Mouse (Mus musculus): ENCODE measurements around the gene Stx8.

Gene Stx8

GRCm38 (mm10) chr11:68197471-68197870 lies 231.5 kb downstream of the Stx8 start:
- in situ Hi-C loops (cut with MboI, MseI), result loop anchor here (25.0 kb wide), 1 partner anchor 1590 kb away; the partner anchor contains the start of gene Chrnb1

GRCm38 (mm10) chr11:68198696-68199095 lies 232.7 kb downstream of the Stx8 start:
- in situ Hi-C loops (cut with MboI, MseI), result loop anchor here (25.0 kb wide), 1 partner anchor 1589 kb away; the partner anchor contains the start of gene Chrnb1

- in situ Hi-C loops (cut with MboI, MseI), result loop anchor here (25.0 kb wide), 1 partner anchor 1588 kb away; the partner anchor contains the start of gene Chrnb1
Measured at GRCm38 (mm10) chr11:68199103-68199502, 233.1 kb downstream of the Stx8 start.

GRCm38 (mm10) chr11:68199801-68200423 lies 233.9 kb downstream of the Stx8 start:
- in situ Hi-C loops (cut with MboI, MseI), result loop anchor here (25.0 kb wide), 1 partner anchor 1587 kb away; the partner anchor contains the start of gene Chrnb1

GRCm38 (mm10) chr11:68200500-68200899 lies 234.5 kb downstream of the Stx8 start:
- in situ Hi-C loops (cut with MboI, MseI), result no loop called here

GRCm38 (mm10) chr11:68201063-68201462 lies 235.1 kb downstream of the Stx8 start:
- in situ Hi-C loops (cut with MboI, MseI), result no loop called here

- in situ Hi-C loops (cut with MboI, MseI), result no loop called here
Measured at GRCm38 (mm10) chr11:68201811-68202459, 235.9 kb downstream of the Stx8 start.

- in situ Hi-C loops (cut with MboI, MseI), result no loop called here
Measured at GRCm38 (mm10) chr11:68202561-68202960, 236.6 kb downstream of the Stx8 start.

GRCm38 (mm10) chr11:68203658-68204315 lies 237.8 kb downstream of the Stx8 start:
- in situ Hi-C loops (cut with MboI, MseI), result no loop called here

- in situ Hi-C loops (cut with MboI, MseI), result no loop called here
Measured at GRCm38 (mm10) chr11:68204407-68204806, 238.4 kb downstream of the Stx8 start.

GRCm38 (mm10) chr11:68205572-68206229 lies 239.7 kb downstream of the Stx8 start:
- in situ Hi-C loops (cut with MboI, MseI), result no loop called here

- in situ Hi-C loops (cut with MboI, MseI), result no loop called here
Measured at GRCm38 (mm10) chr11:68208023-68208422, 242.0 kb downstream of the Stx8 start.

GRCm38 (mm10) chr11:68208582-68208981 lies 242.6 kb downstream of the Stx8 start:
- in situ Hi-C loops (cut with MboI, MseI), result no loop called here

- in situ Hi-C loops (cut with MboI, MseI), result no loop called here
Measured at GRCm38 (mm10) chr11:68209506-68209905, 243.5 kb downstream of the Stx8 start.

- in situ Hi-C loops (cut with MboI, MseI), result no loop called here
Measured at GRCm38 (mm10) chr11:68210714-68211113, 244.7 kb downstream of the Stx8 start.

GRCm38 (mm10) chr11:68211924-68212578 lies 246.1 kb downstream of the Stx8 start:
- in situ Hi-C loops (cut with MboI, MseI), result no loop called here

GRCm38 (mm10) chr11:68213896-68214295 lies 247.9 kb downstream of the Stx8 start:
- in situ Hi-C loops (cut with MboI, MseI), result no loop called here

GRCm38 (mm10) chr11:68214496-68215205 lies 248.7 kb downstream of the Stx8 start:
- in situ Hi-C loops (cut with MboI, MseI), result no loop called here

GRCm38 (mm10) chr11:68215206-68215912 lies 249.4 kb downstream of the Stx8 start:
- in situ Hi-C loops (cut with MboI, MseI), result no loop called here

- in situ Hi-C loops (cut with MboI, MseI), result no loop called here
Measured at GRCm38 (mm10) chr11:68216041-68216440, 250.0 kb downstream of the Stx8 start.
